Mouse (Mus musculus) embryonic facial prominence, embryonic 12.5 days (tissue): ENCODE data around the gene Ptx3. TPM values are rescaled to one million over a fixed set of nuclear protein-coding genes. Genes with fewer than 3 reads are reported as not detected.
"Not testable (repeated sequence)": the region's sequence is repeated elsewhere in the genome, so short reads cannot be mapped to it uniquely, and the experiment has no call there.

Experiments used
- ATAC-seq: fragments of 200-750 bp; cut with Nextera tagmentation; 2 replicates; pipeline ENCODE4 v1.8.0; 2017; ENCODE audit not compliant: insufficient number of reproducible peaks, insufficient read depth, low FRiP score, low TSS enrichment
- H3K27ac ChIP-seq: fragments of 300-500 bp; sonication (generic); 2 replicates; pipeline ENCODE4 v1.5.1; 2016; ENCODE audit warnings: mild to moderate bottlenecking
- H3K27me3 ChIP-seq: fragments of 300-500 bp; sonication (generic); 2 replicates; pipeline ENCODE4 v1.6.1; 2016; ENCODE audit warnings: mild to moderate bottlenecking, moderate library complexity
- H3K36me3 ChIP-seq: fragments of 300-500 bp; sonication (generic); 2 replicates; pipeline ENCODE4 v1.6.1; 2016; ENCODE audit warnings: mild to moderate bottlenecking
- H3K4me1 ChIP-seq: fragments of 300-500 bp; sonication (generic); 2 replicates; pipeline ENCODE4 v1.6.1; 2016
- H3K4me2 ChIP-seq: fragments of 300-500 bp; sonication (generic); replicated peaks from 2 replicates; pipeline ENCODE4 v1.6.1; 2016; ENCODE audit warnings: mild to moderate bottlenecking, moderate library complexity
- H3K4me3 ChIP-seq: fragments of 300-500 bp; sonication (generic); 2 replicates; pipeline ENCODE4 v1.5.1; 2016; ENCODE audit warnings: mild to moderate bottlenecking
- H3K9ac ChIP-seq: fragments of 300-500 bp; sonication (generic); 2 replicates; pipeline ENCODE4 v1.6.1; 2016; ENCODE audit warnings: mild to moderate bottlenecking, moderate library complexity
- H3K9me3 ChIP-seq: fragments of 300-500 bp; sonication (generic); 2 replicates; pipeline ENCODE4 v1.6.1; 2016; ENCODE audit warnings: mild to moderate bottlenecking, moderate library complexity
- WGBS: fragments of 180-500 bp; shearing (Covaris S2); methylation state at CpG from one replicate; pipeline ENCODE4 v1.1.7; 2016; 5-methylcytosine and 5-hydroxymethylcytosine counted together
- polyA plus RNA-seq: library from polyadenylated mRNA; unstranded; fragments of >200 nt; fragmentation: Nextera tagmentation; extraction: Ambion mirVana; gene quantifications from 2 replicates; pipeline ENCODE4 v1.2.1, GENCODE M21; 2016

Ptx3 gene
- polyA plus RNA-seq = 48.8 and 50.4 TPM in 2 replicates

DNA sequence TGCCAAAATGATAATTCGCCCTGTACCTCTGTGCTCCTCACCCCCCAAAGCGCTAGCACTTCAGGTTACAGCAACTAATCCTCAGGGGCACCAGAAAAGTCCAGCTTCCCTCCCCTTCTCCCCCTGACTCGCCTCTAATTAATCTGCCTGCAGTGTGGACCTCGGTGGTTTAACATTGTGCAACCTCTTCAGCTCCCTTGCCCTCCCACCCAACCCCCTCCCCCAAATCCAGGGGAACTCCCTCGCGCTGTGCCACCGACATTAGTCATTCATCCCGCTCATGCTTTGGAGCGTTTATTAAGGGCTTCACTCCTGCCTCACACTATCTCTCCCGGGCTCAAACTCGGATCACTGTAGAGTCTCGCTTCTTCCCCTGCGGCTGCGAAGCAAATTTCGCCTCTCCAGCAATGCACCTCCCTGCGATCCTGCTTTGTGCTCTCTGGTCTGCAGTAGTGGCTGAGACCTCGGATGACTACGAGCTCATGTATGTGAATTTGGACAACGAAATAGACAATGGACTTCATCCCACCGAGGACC lies at the start of gene Ptx3:
Ptx3 (plus strand) TSS at position 256 of the 537 bp plus-strand sequence.
- Histone ChIP-seq H3K4me2 (peak within 1 kb of the TSS; percentile 93), H3K36me3 (peaks cover 3% of the 10 kb centered on the region; the same call in 1 of the 2 replicates), H3K4me3 (peak within 1 kb of the TSS; percentile 64), H3K4me1 (peaks cover 32% of the 10 kb centered on the region), H3K27ac (peak within 1 kb of the TSS; percentile 94), H3K9me3 (no peaks in the 10 kb centered on the region), H3K9ac (peak within 1 kb of the TSS; percentile 87), H3K27me3 (no peaks in the 10 kb centered on the region)
- 3% methylated on average over 20 of the region's 20 CpGs for WGBS
- ATAC-seq = no peak

DNA sequence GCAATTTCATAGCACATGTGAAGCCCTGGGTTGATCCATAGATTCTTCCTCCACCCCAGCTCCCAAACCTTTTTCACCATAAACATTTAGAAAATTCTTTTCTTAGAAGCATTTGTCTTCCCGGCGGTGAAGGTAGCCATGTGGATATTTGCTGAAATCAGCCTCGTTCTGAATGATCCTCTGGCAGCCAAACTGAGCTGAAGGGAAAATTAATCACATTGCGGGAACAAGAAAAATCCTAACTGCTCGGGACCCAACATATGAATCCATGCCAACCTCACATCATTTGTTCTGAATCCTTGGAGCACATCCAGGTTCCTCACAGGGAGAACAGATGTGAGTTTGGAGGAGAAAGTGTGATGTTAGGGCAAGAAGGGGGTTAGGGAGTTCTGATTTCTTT lies 46.8 kb upstream of the Ptx3 start:
- Histone ChIP-seq H3K36me3 (no peaks in the 10 kb centered on the region), H3K4me1 (peaks cover 1% of the 10 kb centered on the region; the same call in 1 of the 2 replicates), H3K27ac (no peak overlapping the region), H3K4me3 (no peak overlapping the region), H3K4me2 (no peak overlapping the region), H3K9ac (no peak overlapping the region), H3K9me3 (no peaks in the 10 kb centered on the region), H3K27me3 (no peaks in the 10 kb centered on the region)
- WGBS = 67% methylated on average over 5 of the region's 5 CpGs
- no peak for ATAC-seq

DNA sequence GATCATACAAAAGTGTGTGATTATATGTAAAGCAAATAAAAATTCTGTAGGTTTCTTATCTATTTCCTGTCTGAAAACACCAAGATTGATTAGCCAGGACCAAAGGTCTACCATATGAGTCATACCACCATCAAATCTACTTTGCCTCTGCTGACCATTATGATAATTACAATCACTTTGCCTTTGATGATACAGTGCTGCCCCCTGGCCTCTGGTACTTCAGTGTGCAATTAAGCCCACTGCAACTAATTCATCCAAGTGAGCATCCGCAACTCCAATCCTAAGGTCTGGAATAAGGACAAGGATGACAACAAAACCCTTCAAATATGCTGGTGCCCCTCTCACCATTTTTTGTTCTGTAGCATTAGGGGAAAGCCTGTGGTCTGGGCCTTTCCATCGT lies 40.1 kb upstream of the Ptx3 start:
- ATAC-seq = no peak
- 67% methylated on average over 2 of the region's 2 CpGs for WGBS
- no peaks in the 10 kb centered on the region for H3K4me1 ChIP-seq

DNA sequence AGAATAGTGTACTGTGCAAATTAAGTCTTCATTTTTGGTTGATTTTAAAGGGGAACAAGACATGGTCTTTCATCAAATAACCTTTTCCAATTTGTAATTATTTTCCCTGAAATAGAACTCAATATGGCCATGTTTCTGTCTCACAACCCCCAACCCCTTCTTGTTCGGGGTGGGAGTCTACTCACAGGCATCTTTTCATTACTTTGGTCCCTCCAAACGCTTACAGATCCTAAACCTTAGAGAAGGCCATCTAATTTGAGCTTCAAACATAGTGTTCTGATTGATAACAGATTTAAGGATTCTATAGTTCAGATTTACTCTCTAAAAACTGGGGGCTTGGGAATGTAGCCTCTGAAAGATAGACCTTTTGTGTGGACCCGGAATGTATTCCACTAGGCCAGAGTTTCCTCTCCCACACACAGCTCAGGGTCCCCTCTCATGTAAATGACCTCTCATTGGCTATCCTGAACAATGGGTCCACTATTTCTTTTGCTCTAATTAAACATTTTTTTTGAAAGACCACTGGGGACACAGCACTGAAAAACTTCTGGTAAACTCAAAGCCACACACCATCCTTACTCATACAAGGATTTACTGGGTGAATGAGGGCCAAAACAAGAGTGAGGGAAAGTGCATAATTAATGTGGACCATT lies 25.7 kb upstream of the Ptx3 start:
- 58% methylated on average over 3 of the region's 3 CpGs for WGBS
- H3K27ac ChIP-seq = no peak overlapping the region
- no peak overlapping the region for H3K4me2 ChIP-seq

More for the DNA sequence above, 40.1 kb upstream of the Ptx3 start:
- Histone ChIP-seq H3K9me3 (no peaks in the 10 kb centered on the region), H3K9ac (no peak overlapping the region), H3K27ac (no peak overlapping the region), H3K4me2 (no peak overlapping the region), H3K27me3 (no peaks in the 10 kb centered on the region), H3K36me3 (no peaks in the 10 kb centered on the region), H3K4me3 (no peak overlapping the region)

GRCm38 (mm10) chr3:66208836-66209573 lies 10.7 kb upstream of the Ptx3 start:
- Histone ChIP-seq H3K36me3 (no peaks in the 10 kb centered on the region), H3K27me3 (no peaks in the 10 kb centered on the region), H3K9ac (no peak overlapping the region), H3K4me2 (no peak overlapping the region), H3K9me3 (no peaks in the 10 kb centered on the region), H3K4me1 (no peaks in the 10 kb centered on the region), H3K4me3 (no peak overlapping the region), H3K27ac (no peak overlapping the region)
- no peak for ATAC-seq
- 79% methylated on average over 4 of the region's 4 CpGs for whole genome bisulfite sequencing

More for the DNA sequence above, 25.7 kb upstream of the Ptx3 start:
- H3K4me3 ChIP-seq = no peak overlapping the region
- no peaks in the 10 kb centered on the region for H3K4me1 ChIP-seq
- H3K36me3 ChIP-seq = no peaks in the 10 kb centered on the region
- H3K9ac ChIP-seq = no peak overlapping the region
- H3K9me3 ChIP-seq = no peaks in the 10 kb centered on the region
- no peak for ATAC-seq
- H3K27me3 ChIP-seq = no peaks in the 10 kb centered on the region

DNA sequence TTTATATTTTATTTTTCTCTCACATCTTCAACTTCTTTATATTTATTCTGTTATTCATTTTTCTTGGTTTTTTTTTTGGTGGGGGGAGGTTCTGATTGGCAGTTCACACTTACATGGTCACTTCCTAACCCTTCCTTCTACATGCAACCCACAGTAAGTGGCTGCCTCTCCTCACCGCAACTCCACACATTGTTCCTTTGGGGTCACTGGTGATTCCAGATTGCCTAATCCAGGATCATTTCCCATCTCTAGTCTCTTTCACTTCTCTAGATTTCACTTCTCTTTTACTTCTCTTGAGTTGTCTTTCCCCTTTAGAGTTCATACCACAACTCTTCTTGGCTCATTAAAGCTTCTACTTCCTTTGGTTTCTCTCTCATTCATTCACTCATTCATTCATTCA lies 6.2 kb upstream of the Ptx3 start:
- H3K9ac ChIP-seq = no peak overlapping the region
- no peaks in the 10 kb centered on the region for H3K36me3 ChIP-seq
- peaks cover 12% of the 10 kb centered on the region for H3K4me1 ChIP-seq
- 95% methylated on average over 1 of the region's 1 CpGs for WGBS
- no peak overlapping the region for H3K4me3 ChIP-seq
- no peaks in the 10 kb centered on the region for H3K27me3 ChIP-seq
- no peak overlapping the region for H3K4me2 ChIP-seq
- no peak for ATAC-seq
- no peak overlapping the region for H3K27ac ChIP-seq
- H3K9me3 ChIP-seq = no peaks in the 10 kb centered on the region

- no peaks in the 10 kb centered on the region for H3K27me3 ChIP-seq
- no peak for ATAC-seq
- WGBS = 44% methylated on average over 8 of the region's 8 CpGs
- no peaks in the 10 kb centered on the region for H3K36me3 ChIP-seq
- H3K9me3 ChIP-seq = no peaks in the 10 kb centered on the region
- peak overlapping the region; percentile 31 for H3K27ac ChIP-seq
- no peak overlapping the region for H3K9ac ChIP-seq
- peaks cover 26% of the 10 kb centered on the region for H3K4me1 ChIP-seq
- peak overlapping the region; percentile 17; the same call in 1 of the 2 replicates for H3K4me2 ChIP-seq
- H3K4me3 ChIP-seq = no peak overlapping the region
Observed at GRCm38 (mm10) chr3:66215759-66216158, 4.0 kb upstream of the Ptx3 start.

DNA sequence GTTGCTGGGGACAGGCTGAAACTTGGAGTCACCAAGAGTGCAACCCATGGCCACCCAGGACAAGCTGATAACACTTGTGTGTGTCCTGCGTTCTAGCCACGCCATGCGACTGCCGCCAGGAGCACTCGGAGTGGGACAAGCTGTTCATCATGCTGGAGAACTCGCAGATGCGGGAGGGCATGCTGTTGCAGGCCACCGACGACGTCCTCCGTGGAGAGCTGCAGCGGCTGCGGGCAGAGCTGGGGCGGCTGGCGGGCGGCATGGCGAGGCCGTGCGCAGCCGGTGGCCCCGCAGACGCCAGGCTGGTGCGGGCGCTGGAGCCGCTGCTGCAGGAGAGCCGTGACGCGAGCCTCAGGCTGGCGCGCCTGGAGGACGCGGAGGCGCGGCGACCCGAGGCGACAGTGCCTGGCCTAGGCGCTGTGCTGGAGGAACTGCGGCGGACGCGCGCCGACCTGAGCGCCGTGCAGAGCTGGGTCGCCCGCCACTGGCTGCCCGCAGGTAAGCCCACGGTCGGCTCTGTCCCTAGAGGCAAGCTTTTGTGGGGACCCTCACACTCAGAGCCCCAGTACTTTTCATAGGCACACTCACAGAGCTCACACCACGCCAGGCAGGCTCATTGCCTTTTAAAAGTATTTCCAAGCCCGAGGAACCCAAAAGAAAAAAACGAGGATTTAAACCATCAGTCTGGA lies 988 bp downstream of the Ptx3 start:
- Histone ChIP-seq H3K4me1 (peaks cover 26% of the 10 kb centered on the region; the same call in 1 of the 2 replicates), H3K27ac (peak overlapping the region; percentile 94), H3K9ac (peak overlapping the region; percentile 87), H3K4me3 (peak overlapping the region; percentile 64), H3K9me3 (no peaks in the 10 kb centered on the region), H3K36me3 (peaks cover 4% of the 10 kb centered on the region; the same call in 1 of the 2 replicates), H3K4me2 (peak overlapping the region; percentile 93), H3K27me3 (no peaks in the 10 kb centered on the region)
- ATAC-seq = peak; percentile 72
- under 1% methylated on average over 54 of the region's 54 CpGs for WGBS

GRCm38 (mm10) chr3:66221243-66221611 lies 1.5 kb downstream of the Ptx3 start:
- Histone ChIP-seq H3K36me3 (peaks cover 4% of the 10 kb centered on the region; the same call in 1 of the 2 replicates), H3K4me1 (peaks cover 20% of the 10 kb centered on the region; the same call in 1 of the 2 replicates), H3K27ac (peak overlapping the region; percentile 94), H3K4me3 (peak overlapping the region; percentile 64), H3K9ac (peak overlapping the region; percentile 87), H3K27me3 (no peaks in the 10 kb centered on the region), H3K9me3 (no peaks in the 10 kb centered on the region), H3K4me2 (peak overlapping the region; percentile 93)
- WGBS = under 1% methylated on average over 11 of the region's 11 CpGs
- peak; percentile 75 for ATAC-seq

DNA sequence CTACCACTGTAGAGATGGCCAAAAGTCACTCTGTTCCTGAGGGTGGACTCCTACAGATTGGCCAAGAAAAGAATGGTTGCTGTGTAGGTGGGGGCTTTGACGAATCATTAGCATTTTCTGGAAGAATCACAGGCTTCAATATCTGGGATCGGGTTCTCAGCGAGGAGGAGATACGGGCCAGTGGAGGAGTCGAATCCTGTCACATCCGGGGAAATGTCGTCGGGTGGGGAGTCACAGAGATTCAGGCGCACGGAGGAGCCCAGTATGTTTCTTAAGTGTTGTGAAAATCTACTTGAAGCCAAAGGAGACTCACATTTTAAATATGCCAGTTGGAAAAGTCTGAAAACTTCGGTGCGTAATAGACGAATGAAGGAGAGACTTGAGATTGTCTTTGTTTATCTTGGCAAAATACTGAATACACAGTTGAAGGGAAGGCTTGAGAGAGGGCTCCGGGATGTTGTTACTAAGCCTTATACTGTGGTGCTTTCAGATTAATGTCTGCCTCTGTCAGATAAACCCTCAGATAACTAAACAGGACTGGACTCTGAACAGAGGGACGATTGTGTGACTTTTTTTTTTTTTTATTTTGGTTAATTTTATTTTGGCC lies 5.3 kb downstream of the Ptx3 start:
- no peak for ATAC-seq

DNA sequence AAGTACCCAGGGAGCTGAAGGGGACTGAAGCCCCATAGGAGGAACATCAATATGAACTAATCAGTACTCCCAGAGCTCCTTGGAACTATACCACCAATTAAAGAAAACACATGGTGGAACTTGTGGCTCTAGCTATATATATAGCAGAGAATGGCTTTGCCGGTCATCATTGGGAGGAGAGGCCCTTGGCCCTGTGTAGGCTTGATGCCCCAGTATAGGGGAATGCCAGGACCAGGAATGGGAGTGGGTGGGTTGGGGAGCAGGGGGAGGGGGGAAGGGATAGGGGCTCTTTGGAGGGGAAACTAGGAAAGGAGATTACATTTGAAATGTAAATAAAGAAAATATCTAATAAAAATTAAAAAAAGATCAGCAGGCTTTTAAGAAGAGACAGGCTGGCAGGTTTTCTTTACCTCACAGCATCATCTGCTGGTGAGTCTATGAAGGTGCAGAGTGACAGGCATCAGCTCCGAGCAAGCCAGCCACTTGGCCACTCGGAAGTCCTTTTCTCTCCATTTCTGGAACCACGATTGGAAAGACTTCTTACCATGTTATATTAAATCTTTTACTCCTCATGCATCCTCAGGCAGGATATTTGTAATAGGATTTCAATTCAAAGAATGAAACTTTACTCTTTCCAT lies 16.6 kb downstream of the Ptx3 start:
- whole genome bisulfite sequencing = 43% methylated on average over 4 of the region's 4 CpGs
- not testable (repeated sequence) for H3K4me1 ChIP-seq, H3K9ac ChIP-seq, H3K9me3 ChIP-seq, H3K4me2 ChIP-seq, H3K27me3 ChIP-seq, H3K27ac ChIP-seq, ATAC-seq, H3K4me3 ChIP-seq, H3K36me3 ChIP-seq

More for the DNA sequence above, 5.3 kb downstream of the Ptx3 start:
- no peaks in the 10 kb centered on the region for H3K27me3 ChIP-seq
- 76% methylated on average over 15 of the region's 15 CpGs for WGBS
- H3K4me2 ChIP-seq = no peak overlapping the region
- no peak overlapping the region for H3K9ac ChIP-seq
- peaks cover 10% of the 10 kb centered on the region; the same call in 1 of the 2 replicates for H3K4me1 ChIP-seq
- H3K4me3 ChIP-seq = no peak overlapping the region
- H3K9me3 ChIP-seq = no peaks in the 10 kb centered on the region
- H3K36me3 ChIP-seq = peaks cover 4% of the 10 kb centered on the region; the same call in 1 of the 2 replicates
- peak overlapping the region; percentile 57 for H3K27ac ChIP-seq
